Mouse (Mus musculus) cerebral cortex, adult 2 months (tissue): Measurements from ENCODE around the gene Tcte2.

ENCODE experiments used
- WGBS: fragments of 180-500 bp; shearing (Covaris S2); methylation state at CpG from one replicate; pipeline ENCODE4 v1.1.7; 2018; 5-methylcytosine and 5-hydroxymethylcytosine counted together

Tcte2 gene

GRCm38 (mm10) chr17:13745373-13745772 lies 16.3 kb downstream of the Tcte2 start:
- WGBS: 73% methylated on average over 2 of the region's 2 CpGs

DNA sequence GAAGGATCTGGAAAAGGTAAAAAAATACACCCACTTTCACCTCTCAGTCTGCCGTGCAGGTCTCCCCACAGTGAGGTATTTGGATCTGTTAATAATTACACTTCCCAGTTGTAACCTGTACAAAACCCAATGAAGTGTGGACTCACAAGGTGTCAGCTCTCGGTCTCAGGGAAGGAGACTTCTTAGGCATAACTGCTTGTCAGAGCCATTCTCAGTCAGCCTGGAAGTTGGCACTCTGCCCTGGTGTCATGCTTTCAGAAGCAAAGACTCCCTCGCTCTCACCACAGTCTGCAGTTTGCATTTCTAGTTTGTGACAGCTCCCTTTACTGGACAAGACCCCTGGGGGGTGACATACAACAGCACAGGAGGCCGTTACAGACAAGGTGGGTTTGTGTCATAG lies 16.8 kb downstream of the Tcte2 start:
- 56% methylated on average over 4 of the region's 4 CpGs for WGBS

GRCm38 (mm10) chr17:13744219-13744618 lies 17.4 kb downstream of the Tcte2 start:
- WGBS: 70% methylated on average over 6 of the region's 6 CpGs

DNA sequence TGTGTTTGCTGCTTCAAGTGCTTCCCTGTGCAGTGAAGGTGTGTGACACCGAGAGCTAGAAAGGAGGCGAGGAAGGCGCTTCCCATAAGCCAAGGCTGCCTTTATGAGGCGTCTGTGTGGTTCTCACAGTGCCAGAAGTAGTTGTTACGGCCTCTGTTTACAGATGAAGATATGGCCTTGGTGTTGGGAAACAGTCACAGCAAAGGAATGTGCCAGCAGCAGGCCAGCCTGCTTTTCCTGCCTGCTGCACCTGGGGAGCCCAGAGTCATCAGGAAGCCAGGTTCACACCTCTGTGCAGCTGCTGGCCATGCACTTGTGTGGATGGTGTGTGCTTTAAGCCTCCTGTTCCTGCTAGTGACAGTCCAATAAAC lies 17.9 kb downstream of the Tcte2 start:
- WGBS: 58% methylated on average over 5 of the region's 5 CpGs

GRCm38 (mm10) chr17:13742941-13743708 lies 18.5 kb downstream of the Tcte2 start:
- 58% methylated on average over 7 of the region's 7 CpGs for WGBS

- 55% methylated on average over 2 of the region's 2 CpGs for WGBS
Measured at GRCm38 (mm10) chr17:13742334-13742733, 19.3 kb downstream of the Tcte2 start.

GRCm38 (mm10) chr17:13741611-13742010 lies 20.0 kb downstream of the Tcte2 start:
- 88% methylated on average over 7 of the region's 7 CpGs for WGBS

- 75% methylated on average over 2 of the region's 2 CpGs for WGBS
Measured at GRCm38 (mm10) chr17:13740796-13741195, 20.8 kb downstream of the Tcte2 start.

GRCm38 (mm10) chr17:13739981-13740380 lies 21.6 kb downstream of the Tcte2 start:
- 84% methylated on average over 5 of the region's 5 CpGs for WGBS

GRCm38 (mm10) chr17:13738916-13739315 lies 22.7 kb downstream of the Tcte2 start:
- 95% methylated on average over 2 of the region's 2 CpGs for WGBS

DNA sequence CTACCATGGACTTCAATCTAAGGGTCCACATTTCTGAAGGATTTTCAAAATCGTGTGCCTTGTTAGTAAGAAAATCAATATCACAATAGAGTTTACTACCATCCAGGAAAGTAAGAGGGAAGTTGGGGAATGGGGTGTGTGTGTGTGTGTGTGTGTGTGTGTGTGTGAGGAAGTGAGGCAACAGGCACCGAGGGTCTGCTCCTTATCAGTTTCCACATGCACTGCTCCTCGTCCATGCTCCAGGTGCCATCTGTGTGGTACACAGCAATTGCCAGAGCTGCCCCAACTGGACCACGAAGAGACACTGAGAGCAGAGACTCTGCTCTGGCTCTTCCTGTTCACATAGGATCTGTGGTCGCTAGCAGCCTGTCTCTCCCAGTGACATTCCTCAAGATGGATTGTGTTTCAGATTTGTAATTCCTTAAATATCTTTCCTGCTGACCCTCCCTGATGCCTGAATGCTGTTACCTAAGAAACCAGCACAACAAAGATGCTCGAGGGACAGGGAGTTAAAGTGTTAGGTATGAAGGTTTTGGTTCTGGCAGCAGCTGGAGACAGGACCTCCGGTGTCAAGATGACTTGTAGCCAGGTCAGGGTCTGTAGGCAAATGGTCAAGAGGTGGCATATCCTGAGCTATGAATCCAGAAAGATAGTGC lies 23.4 kb downstream of the Tcte2 start:
- 77% methylated on average over 7 of the region's 7 CpGs for WGBS

DNA sequence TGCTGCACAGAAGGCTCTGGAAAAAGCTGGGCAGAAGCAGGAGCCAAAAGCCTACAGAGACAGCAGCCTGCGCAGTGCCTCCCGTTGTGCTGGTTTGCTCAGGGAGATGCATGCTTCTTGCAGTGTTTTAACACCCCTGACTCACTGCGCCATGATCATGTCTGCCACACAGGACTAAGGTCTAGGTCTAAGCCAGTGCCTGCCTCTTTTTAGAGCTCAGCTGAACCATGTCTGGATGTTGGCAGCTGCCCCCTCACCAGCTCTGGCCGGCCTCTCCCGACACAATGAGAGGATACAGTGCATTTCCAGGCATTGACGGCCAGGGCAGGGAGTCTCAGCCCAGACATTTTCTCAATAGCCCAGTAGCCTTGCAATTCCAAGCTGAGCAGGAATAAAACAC lies 24.3 kb downstream of the Tcte2 start:
- 47% methylated on average over 6 of the region's 6 CpGs for WGBS

DNA sequence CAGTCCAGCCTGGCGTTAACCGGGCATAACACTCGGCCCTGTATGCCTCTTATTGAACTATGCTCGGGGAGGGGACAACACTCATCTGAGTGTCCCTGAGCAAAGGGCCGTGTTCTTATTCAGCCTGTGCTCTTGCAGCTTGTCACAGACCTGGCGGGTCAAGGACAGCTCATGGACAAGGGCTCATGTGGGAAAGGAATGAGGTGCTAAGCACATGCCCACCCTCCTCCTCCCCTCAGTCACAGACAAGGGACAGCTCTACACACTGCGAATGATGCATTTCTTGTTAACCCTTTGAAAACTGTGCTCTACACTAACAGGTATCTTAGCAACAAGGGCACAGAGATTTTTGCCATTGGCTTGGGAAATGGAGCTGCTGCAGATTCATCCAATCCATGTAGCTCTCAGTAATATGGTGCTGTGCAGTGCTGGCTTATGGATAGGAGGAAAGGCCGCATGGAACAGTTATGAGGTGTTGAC lies 25.8 kb downstream of the Tcte2 start:
- WGBS: 86% methylated on average over 8 of the region's 8 CpGs

DNA sequence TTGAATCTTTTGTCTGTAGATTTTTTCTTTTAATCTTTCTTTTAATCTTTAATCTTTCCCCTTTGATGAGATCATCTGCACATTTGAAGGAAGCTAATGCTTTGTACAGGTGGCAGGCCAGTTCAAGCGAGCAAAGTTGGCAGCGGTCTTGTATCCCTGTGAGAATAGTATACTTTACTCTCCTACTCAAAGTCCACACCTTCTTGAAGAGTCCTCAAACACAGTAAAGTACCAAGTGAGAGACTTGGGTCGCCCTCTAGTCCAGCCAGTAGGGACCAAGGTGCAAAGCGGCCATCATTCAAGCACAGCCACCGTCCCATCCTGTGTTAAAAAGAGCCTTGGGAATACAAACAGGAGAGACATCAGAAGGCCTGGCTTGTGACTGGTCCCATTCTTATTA lies 26.6 kb downstream of the Tcte2 start:
- 94% methylated on average over 5 of the region's 5 CpGs for WGBS

DNA sequence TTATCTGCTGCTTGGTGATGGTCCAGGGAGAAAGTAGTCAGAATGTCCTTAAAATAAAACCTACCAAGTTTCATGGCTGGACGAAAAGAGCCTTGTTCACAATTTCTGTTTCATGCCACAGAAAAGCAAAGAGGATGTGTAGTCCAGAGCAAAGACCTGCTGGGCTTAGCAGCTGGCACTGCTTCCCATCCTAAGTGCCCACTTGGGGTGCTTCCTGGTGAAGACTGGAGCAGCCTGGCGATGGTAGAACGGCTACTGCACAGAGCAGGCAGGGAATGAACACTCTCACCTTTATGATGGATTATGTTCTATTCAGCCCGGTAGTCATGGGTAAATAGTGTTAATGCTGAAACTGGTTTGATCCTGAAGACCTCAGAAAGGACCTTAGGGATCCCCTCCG lies 27.7 kb downstream of the Tcte2 start:
- 80% methylated on average over 5 of the region's 5 CpGs for WGBS

GRCm38 (mm10) chr17:13732685-13733084 lies 28.9 kb downstream of the Tcte2 start:
- WGBS: 71% methylated on average over 8 of the region's 8 CpGs

DNA sequence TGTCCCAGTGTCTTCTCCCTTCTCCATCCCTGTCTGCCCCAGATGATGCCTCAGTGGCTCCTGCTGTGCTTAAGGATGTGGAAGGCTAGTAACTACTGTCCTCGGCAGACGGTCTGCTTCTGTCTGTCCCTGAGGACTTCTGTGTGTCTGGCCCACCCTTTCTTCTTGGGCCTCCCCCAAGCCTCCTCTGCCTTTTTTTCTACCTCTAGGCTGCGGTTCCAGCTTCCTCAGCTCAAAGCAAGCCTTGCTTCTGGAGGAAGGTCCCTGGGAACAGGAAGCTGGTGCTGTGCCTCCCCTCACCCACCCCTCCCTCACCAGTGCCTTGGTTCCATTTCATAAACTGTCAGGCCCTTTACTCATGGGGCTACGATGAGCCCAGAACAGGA lies 29.9 kb downstream of the Tcte2 start:
- WGBS: 66% methylated on average over 4 of the region's 4 CpGs

- WGBS: 96% methylated on average over 6 of the region's 6 CpGs
Measured at GRCm38 (mm10) chr17:13730980-13731726, 30.5 kb downstream of the Tcte2 start.

DNA sequence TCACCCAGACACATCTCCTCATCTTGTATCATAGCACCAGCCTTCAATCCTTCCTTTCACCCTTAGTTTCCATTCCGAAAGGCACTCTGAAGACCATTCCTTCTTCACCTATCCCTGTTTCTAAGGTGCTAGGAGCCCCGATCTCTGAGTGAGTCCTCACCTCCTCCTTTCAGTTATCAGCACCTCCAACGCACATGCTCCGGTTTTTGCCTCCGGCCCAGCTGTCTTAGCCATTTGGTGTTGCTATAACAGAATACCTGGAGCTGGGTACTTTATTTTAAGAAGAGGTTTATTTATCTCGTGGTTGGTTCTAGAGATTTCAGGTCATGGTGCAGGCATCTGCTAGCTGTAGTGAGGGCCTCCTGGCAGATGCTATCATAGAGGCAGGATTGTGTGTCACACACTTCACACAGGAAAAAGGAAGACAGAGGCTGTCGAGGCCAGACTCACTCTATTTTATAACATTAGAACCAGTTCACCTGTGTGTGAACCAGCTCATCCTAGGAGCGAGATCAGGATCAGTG lies 34.7 kb downstream of the Tcte2 start:
- 66% methylated on average over 8 of the region's 8 CpGs for WGBS

- 54% methylated on average over 4 of the region's 4 CpGs for WGBS
Measured at GRCm38 (mm10) chr17:13725004-13725550, 36.5 kb downstream of the Tcte2 start.

- 57% methylated on average over 2 of the region's 2 CpGs for WGBS
Measured at GRCm38 (mm10) chr17:13722434-13722833, 39.2 kb downstream of the Tcte2 start.

DNA sequence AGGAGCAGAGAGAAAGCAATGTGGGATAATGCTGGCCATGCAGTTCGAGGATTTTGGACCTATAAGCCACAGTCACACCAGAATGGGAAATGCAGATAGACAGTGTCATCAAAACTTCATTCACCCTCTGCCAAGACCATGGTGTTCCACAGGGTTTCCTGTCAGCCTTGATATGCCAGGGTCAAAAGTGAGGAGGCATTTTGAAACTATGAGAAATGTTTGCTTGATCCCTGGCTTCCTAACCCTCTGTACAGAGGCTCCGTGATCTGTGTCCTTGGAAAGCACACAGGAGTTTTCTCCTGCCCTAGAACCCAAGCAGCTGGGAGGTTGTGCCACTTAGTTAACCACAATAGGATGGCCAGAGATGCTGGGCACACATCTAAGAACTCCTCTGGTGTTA lies 40.3 kb downstream of the Tcte2 start:
- WGBS: 91% methylated on average over 2 of the region's 2 CpGs
